Mouse (Mus musculus): ENCODE measurements around the gene Pip5k1c. TPM values are rescaled to one million over a fixed set of nuclear protein-coding genes. Genes with fewer than 3 reads are reported as not detected.

Gene Pip5k1c
- polyA plus RNA-seq, 1 experiment from 2014 or later, result 99.3 TPM

DNA sequence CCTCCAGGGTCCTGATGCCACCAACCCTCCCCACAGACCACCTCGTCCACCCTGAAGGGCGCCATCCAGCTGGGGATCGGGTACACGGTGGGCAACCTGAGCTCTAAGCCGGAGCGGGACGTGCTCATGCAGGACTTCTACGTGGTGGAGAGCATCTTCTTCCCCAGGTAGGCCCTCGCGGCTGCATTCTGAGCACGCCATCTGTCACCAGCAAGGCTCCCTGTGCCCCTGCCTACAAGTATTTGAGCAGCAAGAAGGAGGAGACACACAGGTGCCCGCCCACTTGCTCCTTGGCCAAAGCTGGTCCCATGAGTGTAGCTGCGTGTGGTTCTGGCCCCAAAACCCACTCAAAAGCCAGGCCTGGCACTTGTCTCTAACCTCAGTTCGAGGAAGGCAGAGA lies 12.9 kb downstream of the Pip5k1c start:
- Histone ChIP-seq H3K27ac (no peak overlapping the region), H3K4me2 (replicated peaks) (no peak overlapping the region), H3K4me3 (no peak overlapping the region), H3K9ac (no peak overlapping the region), H3K9me3 (no peaks in the 10 kb centered on the region), H3K36me3 (peaks cover 56% of the 10 kb centered on the region), H3K27me3 (replicated peaks) (no peaks in the 10 kb centered on the region), H3K4me1 (peaks cover 35% of the 10 kb centered on the region)
- 95% methylated on average over 14 of the region's 14 CpGs for whole genome bisulfite sequencing
- ATAC-seq (ENCODE audit: low FRiP score, low read depth), result no peak

DNA sequence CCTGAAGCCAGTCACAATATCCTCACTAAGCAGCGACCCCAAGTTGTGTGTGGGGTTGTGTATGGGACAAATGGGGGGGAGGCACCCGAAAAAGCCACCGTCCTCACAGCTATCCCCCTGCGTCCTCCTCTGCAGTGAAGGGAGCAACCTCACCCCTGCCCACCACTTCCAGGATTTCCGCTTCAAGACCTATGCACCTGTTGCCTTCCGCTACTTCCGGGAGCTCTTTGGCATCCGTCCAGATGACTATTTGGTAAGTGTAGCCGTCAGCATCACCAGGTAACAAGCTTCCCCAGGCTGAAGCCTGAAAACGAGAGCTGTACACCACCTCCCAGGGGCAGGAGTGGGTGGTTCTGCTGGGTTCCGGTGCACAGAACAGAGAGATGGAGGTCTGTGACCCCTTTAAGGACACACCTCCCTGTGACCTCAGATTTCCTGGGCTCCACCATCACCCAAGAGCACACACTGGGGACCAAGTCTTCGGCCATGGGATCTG lies 13.5 kb downstream of the Pip5k1c start:
- Histone ChIP-seq H3K9me3 (no peaks in the 10 kb centered on the region), H3K4me2 (replicated peaks) (no peak overlapping the region), H3K27ac (no peak overlapping the region), H3K4me1 (peaks cover 29% of the 10 kb centered on the region), H3K36me3 (peaks cover 62% of the 10 kb centered on the region), H3K27me3 (replicated peaks) (no peaks in the 10 kb centered on the region), H3K4me3 (no peak overlapping the region), H3K9ac (no peak overlapping the region)
- WGBS, result 96% methylated on average over 12 of the region's 12 CpGs
- no peak for ATAC-seq (ENCODE audit: low FRiP score, low read depth)

DNA sequence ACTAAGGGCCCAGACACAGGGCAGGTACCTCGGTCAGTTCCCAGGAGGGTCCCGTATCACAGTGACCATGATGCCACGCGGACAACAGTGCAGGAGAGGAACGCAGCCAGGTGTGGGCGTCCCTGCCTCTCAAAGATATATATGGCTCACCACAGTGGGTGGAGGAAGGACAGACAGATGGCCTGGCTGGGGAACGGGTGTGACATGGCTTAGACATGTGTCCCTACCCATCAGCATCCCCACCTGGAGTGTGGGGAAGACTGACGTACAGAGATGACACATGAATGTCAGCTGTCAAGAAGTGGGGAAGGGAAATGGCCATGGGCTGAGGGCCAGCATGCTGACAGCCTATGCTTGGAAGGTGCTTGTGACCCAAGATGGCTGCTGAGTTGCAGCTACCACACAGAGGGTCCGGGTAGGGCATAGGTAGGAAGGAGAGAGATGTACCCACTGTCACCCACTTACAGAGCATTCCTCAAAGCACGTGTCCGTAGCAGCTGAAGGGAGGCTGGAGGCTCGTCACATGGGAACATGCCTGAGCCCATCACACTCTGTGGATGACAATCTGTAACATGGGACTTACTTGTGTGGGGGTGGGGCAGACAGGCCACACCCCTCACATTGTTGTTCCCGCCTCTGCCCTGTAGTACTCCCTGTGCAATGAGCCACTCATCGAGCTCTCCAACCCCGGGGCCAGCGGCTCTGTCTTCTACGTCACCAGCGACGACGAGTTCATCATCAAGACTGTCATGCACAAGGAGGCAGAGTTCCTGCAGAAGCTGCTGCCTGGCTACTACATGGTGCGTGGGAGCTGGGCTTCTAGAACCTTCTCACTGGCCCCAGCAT lies 14.3 kb downstream of the Pip5k1c start:
- no peaks in the 10 kb centered on the region for H3K9me3 ChIP-seq
- no peak overlapping the region for H3K4me3 ChIP-seq
- peaks cover 25% of the 10 kb centered on the region for H3K4me1 ChIP-seq
- no peak for ATAC-seq (ENCODE audit: low FRiP score, low read depth)
- 94% methylated on average over 21 of the region's 21 CpGs for WGBS
- H3K9ac ChIP-seq, result no peak overlapping the region
- H3K36me3 ChIP-seq, result peaks cover 70% of the 10 kb centered on the region
- no peaks in the 10 kb centered on the region for H3K27me3 ChIP-seq (replicated peaks)
- no peak overlapping the region for H3K27ac ChIP-seq
- H3K4me2 ChIP-seq (replicated peaks), result no peak overlapping the region

DNA sequence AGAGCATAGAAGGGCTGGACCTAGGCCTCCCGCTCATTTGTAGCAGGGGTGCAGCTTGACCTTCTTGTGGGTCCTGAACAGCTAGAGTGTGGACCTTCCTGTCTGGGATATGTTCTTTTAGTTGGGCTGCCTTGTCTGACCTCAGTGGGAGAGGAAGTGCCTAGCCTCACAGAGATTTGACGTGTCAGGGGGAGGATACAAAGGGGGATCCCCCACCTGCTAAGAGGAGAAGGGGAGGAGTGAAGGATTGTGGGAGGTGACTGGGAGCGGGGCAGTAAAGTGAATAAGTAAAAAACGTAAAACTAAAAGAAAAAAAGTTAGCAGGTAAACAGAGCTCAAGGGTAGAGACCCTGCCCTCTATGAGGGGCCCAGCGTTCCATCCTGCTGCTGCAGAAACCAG lies 16.8 kb downstream of the Pip5k1c start:
- Histone ChIP-seq H3K27me3 (replicated peaks) (no peaks in the 10 kb centered on the region), H3K4me3 (no peak overlapping the region), H3K9me3 (no peaks in the 10 kb centered on the region), H3K36me3 (peaks cover 95% of the 10 kb centered on the region), H3K4me1 (peaks cover 6% of the 10 kb centered on the region; the same call in 1 of the 2 replicates), H3K27ac (no peak overlapping the region), H3K4me2 (replicated peaks) (no peak overlapping the region), H3K9ac (no peak overlapping the region)
- no peak for ATAC-seq (ENCODE audit: low FRiP score, low read depth)
- 91% methylated on average over 5 of the region's 5 CpGs for WGBS

DNA sequence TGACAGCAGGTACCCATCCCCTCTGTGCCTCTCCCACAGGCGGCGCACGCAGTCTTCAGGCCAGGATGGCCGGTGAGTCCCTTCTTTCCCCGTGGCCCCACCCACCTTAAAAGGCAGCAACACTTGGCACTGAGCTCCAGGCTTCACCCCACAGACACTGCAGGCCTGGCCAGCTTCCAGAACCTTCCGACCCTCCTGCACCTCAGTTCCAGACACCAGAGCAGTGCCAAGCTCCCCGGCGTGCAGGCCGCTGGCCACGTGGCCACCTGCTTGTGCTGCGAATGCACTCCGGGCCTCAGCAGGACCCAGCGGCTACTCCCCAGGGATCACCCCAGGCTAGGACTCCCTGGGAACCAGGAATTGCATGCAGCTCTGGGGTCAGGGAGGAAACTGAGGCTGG lies 20.8 kb downstream of the Pip5k1c start:
- H3K27ac ChIP-seq, result no peak overlapping the region
- 96% methylated on average over 13 of the region's 13 CpGs for WGBS
- H3K27me3 ChIP-seq (replicated peaks), result no peaks in the 10 kb centered on the region
- no peak overlapping the region for H3K4me2 ChIP-seq (replicated peaks)
- no peak overlapping the region for H3K9ac ChIP-seq
- H3K9me3 ChIP-seq, result no peaks in the 10 kb centered on the region
- no peak overlapping the region for H3K4me3 ChIP-seq
- H3K36me3 ChIP-seq, result peaks cover 93% of the 10 kb centered on the region
- H3K4me1 ChIP-seq, result peaks cover 10% of the 10 kb centered on the region
- no peak for ATAC-seq (ENCODE audit: low FRiP score, low read depth)

DNA sequence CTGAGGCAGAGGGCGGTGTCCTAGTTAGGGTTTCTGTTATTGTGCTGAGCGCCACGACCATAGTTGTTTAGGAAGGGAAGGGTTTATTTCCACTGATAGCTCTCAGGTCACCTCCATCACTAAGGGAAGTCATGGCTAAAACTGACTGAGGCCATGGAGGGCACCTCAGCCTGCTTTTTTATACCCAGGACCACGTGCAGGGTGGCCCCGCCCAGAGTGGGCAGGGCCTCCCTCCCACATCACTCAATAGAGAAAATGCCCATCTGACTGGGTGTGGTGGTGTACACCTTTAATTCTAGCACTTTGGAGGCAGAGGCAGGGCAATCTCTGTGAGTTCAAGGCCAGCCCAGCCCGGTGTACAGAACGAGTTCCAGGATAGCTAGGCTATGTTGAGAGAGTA lies 21.4 kb downstream of the Pip5k1c start:
- H3K27ac ChIP-seq, result no peak overlapping the region
- no peak overlapping the region for H3K9ac ChIP-seq
- no peak overlapping the region for H3K4me3 ChIP-seq
- peaks cover 90% of the 10 kb centered on the region for H3K36me3 ChIP-seq
- no peak for ATAC-seq (ENCODE audit: low FRiP score, low read depth)
- H3K4me2 ChIP-seq (replicated peaks), result no peak overlapping the region
- no peaks in the 10 kb centered on the region for H3K9me3 ChIP-seq
- peaks cover 16% of the 10 kb centered on the region for H3K4me1 ChIP-seq
- H3K27me3 ChIP-seq (replicated peaks), result no peaks in the 10 kb centered on the region
- 79% methylated on average over 7 of the region's 7 CpGs for whole genome bisulfite sequencing

DNA sequence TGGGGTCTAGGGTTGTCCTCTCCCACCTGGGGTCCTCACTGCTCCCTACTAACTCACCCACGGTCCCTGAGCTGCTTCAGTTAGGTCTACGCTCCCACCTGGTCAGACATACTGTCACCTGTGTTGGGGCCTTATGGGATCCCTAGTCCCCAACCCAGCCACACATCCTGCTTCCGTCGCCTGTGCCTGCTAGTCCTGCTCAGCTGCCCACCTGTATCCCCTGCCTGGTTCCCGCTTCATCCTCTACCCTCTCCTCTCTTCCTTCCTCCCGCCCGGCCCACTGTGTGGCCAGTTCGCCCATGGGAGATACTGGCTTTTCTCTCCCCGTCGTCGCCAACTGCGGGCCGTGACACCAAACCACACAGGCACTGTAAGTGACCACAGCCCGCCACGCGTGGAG lies 22.8 kb downstream of the Pip5k1c start:
- no peak for ATAC-seq (ENCODE audit: low FRiP score, low read depth)
- Histone ChIP-seq H3K4me3 (no peak overlapping the region), H3K4me1 (peaks cover 25% of the 10 kb centered on the region), H3K9me3 (no peaks in the 10 kb centered on the region), H3K9ac (no peak overlapping the region), H3K4me2 (replicated peaks) (no peak overlapping the region), H3K27me3 (replicated peaks) (no peaks in the 10 kb centered on the region), H3K27ac (no peak overlapping the region), H3K36me3 (peaks cover 76% of the 10 kb centered on the region)
- 95% methylated on average over 16 of the region's 16 CpGs for WGBS

DNA sequence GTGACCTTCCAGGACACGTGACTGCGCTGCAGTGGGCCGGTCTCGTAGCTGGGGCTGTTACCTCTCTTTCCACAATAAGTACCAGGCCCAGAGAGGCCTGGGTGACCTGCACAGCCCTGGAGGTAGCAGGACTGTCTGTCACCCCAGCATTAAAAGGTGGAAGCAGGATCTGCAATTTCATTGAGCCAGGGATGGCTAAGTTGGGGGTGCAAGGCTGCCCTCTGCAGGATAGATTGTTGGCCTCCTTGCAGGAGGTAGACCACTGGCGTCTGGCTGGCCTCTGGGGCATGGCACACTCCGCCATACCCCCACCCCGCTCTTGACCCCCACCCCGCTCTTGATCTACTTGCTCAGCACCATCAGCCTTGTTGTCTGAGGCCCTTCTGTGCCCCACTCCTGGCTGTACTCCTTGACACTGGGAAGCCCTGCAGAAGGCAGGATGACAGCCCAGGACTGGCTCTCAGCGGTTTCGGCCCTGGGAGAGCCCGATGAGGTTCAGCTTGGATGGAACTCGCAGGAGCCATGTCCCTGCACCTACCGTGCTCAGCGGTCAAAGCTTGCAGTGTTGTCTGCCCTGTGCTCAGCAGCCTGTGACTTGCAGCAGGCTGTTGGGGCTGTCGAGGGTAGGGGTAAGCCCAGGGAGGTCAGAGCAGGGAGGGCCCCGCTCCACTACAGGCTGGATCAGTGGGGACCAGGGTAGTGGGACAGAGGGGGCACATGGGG lies 23.7 kb downstream of the Pip5k1c start:
- H3K9ac ChIP-seq, result 0 out of 2 replicates have a peak overlapping the region, but pooled peaks have one; percentile 33
- H3K4me1 ChIP-seq, result peaks cover 25% of the 10 kb centered on the region
- 50% methylated on average over 16 of the region's 16 CpGs for whole genome bisulfite sequencing
- no peaks in the 10 kb centered on the region for H3K27me3 ChIP-seq (replicated peaks)
- no peak overlapping the region for H3K27ac ChIP-seq
- H3K4me2 ChIP-seq (replicated peaks), result peak overlapping the region; percentile 41
- H3K36me3 ChIP-seq, result peaks cover 67% of the 10 kb centered on the region
- ATAC-seq (ENCODE audit: low FRiP score, low read depth), result no peak
- no peak overlapping the region for H3K4me3 ChIP-seq
- H3K9me3 ChIP-seq, result no peaks in the 10 kb centered on the region

DNA sequence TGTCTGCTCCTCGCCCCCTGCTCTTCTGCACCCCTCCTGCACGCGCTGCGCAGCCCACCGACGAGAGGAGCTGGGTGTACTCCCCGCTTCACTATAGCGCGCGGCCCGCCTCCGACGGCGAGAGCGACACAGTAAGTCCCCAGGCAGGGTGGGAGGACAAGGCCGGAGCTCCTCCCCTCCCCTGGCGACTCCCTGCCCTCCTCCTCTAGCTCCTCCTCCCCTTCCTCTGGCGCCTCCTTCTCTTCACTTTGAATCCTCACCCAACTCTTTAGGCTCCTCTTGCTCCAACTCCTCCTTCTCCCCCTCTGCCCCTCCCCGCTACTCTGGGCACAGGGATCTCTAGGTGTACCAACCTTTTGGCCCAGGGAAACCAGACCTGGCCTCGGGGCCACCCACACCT lies 24.5 kb downstream of the Pip5k1c start:
- no peaks in the 10 kb centered on the region for H3K27me3 ChIP-seq (replicated peaks)
- ATAC-seq (ENCODE audit: low FRiP score, low read depth), result no peak
- H3K4me3 ChIP-seq, result no peak overlapping the region
- no peak overlapping the region for H3K27ac ChIP-seq
- no peaks in the 10 kb centered on the region for H3K9me3 ChIP-seq
- 0 out of 2 replicates have a peak overlapping the region, but pooled peaks have one; percentile 33 for H3K9ac ChIP-seq
- peaks cover 60% of the 10 kb centered on the region for H3K36me3 ChIP-seq
- 16% methylated on average over 20 of the region's 20 CpGs for WGBS
- peak overlapping the region; percentile 41 for H3K4me2 ChIP-seq (replicated peaks)
- H3K4me1 ChIP-seq, result peaks cover 32% of the 10 kb centered on the region

DNA sequence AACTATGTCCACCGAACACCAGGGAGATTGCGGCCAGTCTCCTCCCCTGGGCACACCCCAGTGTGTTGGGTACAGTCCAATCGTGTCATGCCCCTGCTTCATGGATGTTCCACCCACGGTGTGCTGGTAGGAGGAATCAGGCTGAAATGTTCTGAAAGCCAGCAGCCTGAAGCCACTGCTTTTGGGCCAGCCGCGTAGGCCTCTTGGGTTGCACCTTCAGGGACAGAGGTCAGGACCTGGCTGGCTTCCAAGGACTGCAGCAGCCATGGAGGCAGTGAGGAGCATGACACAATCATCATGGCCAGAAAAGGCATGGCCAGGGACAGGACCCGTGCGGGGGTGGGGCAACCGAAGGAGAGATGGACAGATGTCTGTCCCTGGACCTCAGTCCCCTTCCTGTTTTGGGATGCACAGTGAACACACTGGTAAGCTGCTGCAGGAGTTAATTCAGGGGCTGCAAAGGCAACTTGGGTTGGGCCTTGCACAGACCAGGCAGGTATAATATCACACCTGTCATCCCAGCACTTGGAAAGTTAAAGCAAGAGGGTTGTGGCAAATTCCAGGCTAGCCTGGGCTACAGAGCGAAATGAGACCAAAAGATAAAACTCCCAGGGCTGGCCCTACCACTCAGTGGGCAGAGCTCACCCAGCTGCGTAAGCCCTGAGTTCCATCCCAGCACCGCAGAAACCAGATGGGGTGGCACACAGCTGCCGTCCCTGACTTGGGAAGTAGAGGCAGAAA lies 26.0 kb downstream of the Pip5k1c start:
- no peak overlapping the region for H3K9ac ChIP-seq
- H3K27me3 ChIP-seq (replicated peaks), result no peaks in the 10 kb centered on the region
- ATAC-seq (ENCODE audit: low FRiP score, low read depth), result no peak
- H3K27ac ChIP-seq, result no peak overlapping the region
- H3K36me3 ChIP-seq, result peaks cover 60% of the 10 kb centered on the region
- H3K4me2 ChIP-seq (replicated peaks), result peak overlapping the region; percentile 76
- H3K4me3 ChIP-seq, result no peak overlapping the region
- 93% methylated on average over 13 of the region's 13 CpGs for WGBS
- peaks cover 36% of the 10 kb centered on the region for H3K4me1 ChIP-seq
- no peaks in the 10 kb centered on the region for H3K9me3 ChIP-seq

DNA sequence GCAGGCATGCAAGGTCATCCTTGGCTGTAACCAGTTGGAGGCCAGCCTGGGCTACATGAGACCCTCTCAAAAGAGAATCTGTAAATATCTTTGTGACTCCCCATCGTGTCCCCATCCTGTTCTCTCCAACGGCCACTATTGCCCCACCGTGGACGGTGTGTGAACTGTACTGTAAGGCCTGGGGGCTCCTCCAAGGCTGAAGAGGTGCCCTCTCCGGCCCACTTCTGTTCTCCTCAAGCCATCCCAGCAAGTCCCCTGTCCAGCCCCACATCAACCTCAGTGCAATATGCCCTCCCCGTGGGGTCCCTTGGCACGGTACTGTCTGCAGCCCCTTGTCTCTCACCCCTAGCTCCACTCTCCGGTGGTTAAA lies 26.6 kb downstream of the Pip5k1c start:
- Histone ChIP-seq H3K9ac (peak overlapping the region; percentile 83), H3K4me3 (peak overlapping the region; percentile 92; the same call in 1 of the 2 replicates), H3K4me1 (peaks cover 36% of the 10 kb centered on the region), H3K4me2 (replicated peaks) (peak overlapping the region; percentile 76), H3K27me3 (replicated peaks) (no peaks in the 10 kb centered on the region), H3K36me3 (peaks cover 60% of the 10 kb centered on the region), H3K9me3 (no peaks in the 10 kb centered on the region), H3K27ac (peak overlapping the region; percentile 47; the same call in 1 of the 2 replicates)
- ATAC-seq (ENCODE audit: low FRiP score, low read depth), result no peak
- WGBS, result 38% methylated on average over 8 of the region's 8 CpGs
